Mouse (Mus musculus): ENCODE results near the gene Zfp575. TPM values are rescaled to one million over a fixed set of nuclear protein-coding genes. Genes with fewer than 3 reads are reported as not detected.

The Zfp575 gene
- polyA plus RNA-seq, 1 experiment from 2014 or later, result 2.1 TPM

DNA sequence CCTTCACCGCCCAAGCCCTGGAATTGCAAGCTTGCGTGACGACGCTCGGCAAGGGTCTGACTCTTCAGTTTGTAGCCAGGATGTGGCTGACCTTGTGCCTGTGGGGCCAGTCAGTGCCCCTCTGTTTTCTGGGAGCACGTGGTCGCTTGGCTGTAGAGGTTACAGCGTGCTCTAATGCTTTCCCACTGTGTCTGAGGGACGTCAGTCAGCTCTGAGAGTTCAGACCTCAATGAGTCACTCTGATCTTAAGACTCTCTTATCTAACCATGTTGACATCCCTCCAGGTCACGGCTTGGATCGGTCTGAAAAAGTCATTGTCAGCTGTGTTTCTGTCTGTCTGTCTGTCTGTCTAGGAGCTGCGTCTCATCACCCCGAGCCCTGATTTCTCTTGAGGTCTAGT is 27.4 kb upstream of the Zfp575 start:
- 70% methylated on average over 13 of the region's 13 CpGs for WGBS
- no peak for DNase-seq (ENCODE audit: low spot score)
- H3K4me3 ChIP-seq, result no peak overlapping the region
- peaks cover 69% of the 10 kb centered on the region for H3K27me3 ChIP-seq (replicated peaks; ENCODE audit: low read depth, poor library complexity, severe bottlenecking)
- peaks cover 26% of the 10 kb centered on the region for H3K4me1 ChIP-seq
- no peaks in the 10 kb centered on the region for H3K36me3 ChIP-seq (replicated peaks)
- peaks cover 2% of the 10 kb centered on the region; the same call in 1 of the 2 replicates for H3K9me3 ChIP-seq
- H3K27ac ChIP-seq (replicated peaks), result no peak overlapping the region

GRCm38 (mm10) chr7:24612308-24612910 is 25.0 kb upstream of the Zfp575 start:
- H3K36me3 ChIP-seq (replicated peaks), result no peaks in the 10 kb centered on the region
- peak; percentile 39 for DNase-seq (ENCODE audit: low spot score)
- 3% methylated on average over 27 of the region's 27 CpGs for WGBS
- no peak overlapping the region for H3K27ac ChIP-seq (replicated peaks)
- H3K4me1 ChIP-seq, result peaks cover 26% of the 10 kb centered on the region
- peak overlapping the region; percentile 43 for H3K4me3 ChIP-seq
- peaks cover 78% of the 10 kb centered on the region for H3K27me3 ChIP-seq (replicated peaks; ENCODE audit: low read depth, poor library complexity, severe bottlenecking)
- no peaks in the 10 kb centered on the region for H3K9me3 ChIP-seq

GRCm38 (mm10) chr7:24611709-24612108 is 24.3 kb upstream of the Zfp575 start:
- no peaks in the 10 kb centered on the region for H3K36me3 ChIP-seq (replicated peaks)
- peak overlapping the region; percentile 53 for H3K4me3 ChIP-seq
- peaks cover 72% of the 10 kb centered on the region for H3K27me3 ChIP-seq (replicated peaks; ENCODE audit: low read depth, poor library complexity, severe bottlenecking)
- no peaks in the 10 kb centered on the region for H3K9me3 ChIP-seq
- 12% methylated on average over 7 of the region's 7 CpGs for WGBS
- H3K4me1 ChIP-seq, result peaks cover 26% of the 10 kb centered on the region
- no peak overlapping the region for H3K27ac ChIP-seq (replicated peaks)
- DNase-seq (ENCODE audit: low spot score), result no peak

GRCm38 (mm10) chr7:24610879-24611494 is 23.5 kb upstream of the Zfp575 start:
- WGBS, result 1% methylated on average over 36 of the region's 36 CpGs
- DNase-seq (ENCODE audit: low spot score), result peak; percentile 80

DNA sequence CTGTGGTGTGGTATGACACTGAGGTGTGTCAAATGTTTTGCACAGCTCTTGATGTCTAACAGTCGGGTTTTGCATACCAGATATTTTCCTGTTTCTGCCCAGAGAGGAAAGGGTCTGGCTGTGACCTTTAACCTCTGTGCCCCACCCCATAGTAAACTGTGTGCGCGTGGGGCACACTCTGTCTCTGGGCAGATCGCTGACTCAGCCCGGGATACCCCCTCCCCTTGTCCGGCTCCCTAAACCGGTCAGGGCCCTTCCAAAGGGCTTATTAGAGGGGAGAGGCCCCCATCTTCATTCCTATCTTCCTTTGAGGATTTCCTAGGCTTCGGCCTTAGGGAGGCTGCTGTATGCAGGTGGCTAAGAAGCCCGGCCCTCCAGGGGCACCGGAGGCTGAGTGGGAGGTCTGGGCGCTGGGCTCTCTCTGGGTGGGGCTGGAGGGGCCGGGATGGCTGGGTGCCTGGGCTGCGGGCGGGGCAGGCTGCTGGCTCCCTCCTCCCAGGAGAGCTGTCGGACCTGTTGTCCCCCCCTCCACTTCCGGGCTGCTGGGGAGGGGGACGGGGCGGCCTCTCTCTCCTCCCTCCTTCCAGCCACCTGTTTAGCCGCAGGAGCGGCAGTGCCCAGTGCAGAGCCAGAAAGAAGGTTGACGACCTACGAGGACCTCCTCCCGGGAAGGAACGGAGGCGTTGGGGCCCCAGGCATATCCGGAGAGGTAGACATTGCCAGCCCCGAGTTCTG is 22.9 kb upstream of the Zfp575 start, which contains the start of gene Phldb3:
TSS of gene Phldb3 (plus strand) at position 620 of the 735 bp plus-strand sequence.
- H3K9me3 ChIP-seq, result no peaks in the 10 kb centered on the region
- H3K4me1 ChIP-seq, result peaks cover 26% of the 10 kb centered on the region
- H3K4me3 ChIP-seq, result peak within 1 kb of the TSS; percentile 53
- no peaks in the 10 kb centered on the region for H3K36me3 ChIP-seq (replicated peaks)
- 0 out of 2 replicates have a peak within 1 kb of the TSS, but pooled peaks have one; percentile 19 for H3K27ac ChIP-seq (replicated peaks)
- WGBS, result 2% methylated on average over 27 of the region's 27 CpGs
- peaks cover 70% of the 10 kb centered on the region for H3K27me3 ChIP-seq (replicated peaks; ENCODE audit: low read depth, poor library complexity, severe bottlenecking)
- peak; percentile 48 for DNase-seq (ENCODE audit: low spot score)

More at GRCm38 (mm10) chr7:24610879-24611494, 23.5 kb upstream of the Zfp575 start:
- Histone ChIP-seq H3K4me1 (peaks cover 26% of the 10 kb centered on the region), H3K27ac (replicated peaks) (0 out of 2 replicates have a peak overlapping the region, but pooled peaks have one; percentile 19), H3K27me3 (replicated peaks; ENCODE audit: low read depth, poor library complexity, severe bottlenecking) (peaks cover 70% of the 10 kb centered on the region), H3K4me3 (peak overlapping the region; percentile 53), H3K36me3 (replicated peaks) (no peaks in the 10 kb centered on the region), H3K9me3 (no peaks in the 10 kb centered on the region)

DNA sequence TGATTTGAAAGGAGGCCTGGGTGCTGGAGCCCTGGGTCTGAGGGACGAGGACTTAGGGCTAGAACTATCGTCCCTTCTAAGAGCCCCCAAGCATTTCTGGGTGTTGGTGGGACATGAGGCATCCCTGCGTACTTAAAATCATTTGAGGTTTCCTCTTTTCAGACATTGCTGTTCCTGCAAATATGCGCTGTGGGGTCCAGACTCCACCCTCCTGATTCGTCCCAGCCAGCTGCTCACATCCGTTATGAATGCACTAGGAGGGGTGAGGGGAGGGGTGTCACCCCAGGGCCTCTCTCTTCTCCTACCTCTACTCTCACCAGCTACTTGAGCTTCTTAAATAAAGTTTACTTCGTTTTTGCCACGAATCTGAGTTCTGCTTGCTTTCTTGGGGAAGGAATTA is 21.1 kb upstream of the Zfp575 start:
- Histone ChIP-seq H3K4me1 (peaks cover 26% of the 10 kb centered on the region), H3K27ac (replicated peaks) (no peak overlapping the region), H3K36me3 (replicated peaks) (no peaks in the 10 kb centered on the region), H3K27me3 (replicated peaks; ENCODE audit: low read depth, poor library complexity, severe bottlenecking) (peaks cover 55% of the 10 kb centered on the region), H3K4me3 (no peak overlapping the region), H3K9me3 (no peaks in the 10 kb centered on the region)
- WGBS, result 67% methylated on average over 8 of the region's 8 CpGs
- no peak for DNase-seq (ENCODE audit: low spot score)

DNA sequence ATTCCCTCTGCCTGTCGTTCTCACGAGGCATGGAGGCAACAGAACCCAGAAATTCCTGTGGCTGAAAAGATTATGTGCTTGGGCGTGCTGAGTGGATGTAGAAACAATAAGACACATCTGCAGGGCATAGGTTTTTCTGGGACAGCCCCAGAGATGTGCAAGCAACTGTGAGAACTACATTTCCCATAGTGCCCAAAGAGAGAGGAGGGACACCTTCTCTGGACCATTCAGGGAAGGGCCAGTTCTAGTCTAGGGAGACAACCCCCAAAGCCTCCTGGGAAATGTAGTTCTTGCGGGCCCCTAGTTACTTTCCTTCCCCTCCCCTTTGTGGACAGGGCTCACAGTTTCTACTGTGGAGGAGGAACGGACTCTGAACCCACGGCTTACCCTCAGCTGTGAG is 20.6 kb upstream of the Zfp575 start:
- peaks cover 25% of the 10 kb centered on the region for H3K4me1 ChIP-seq
- no peak overlapping the region for H3K4me3 ChIP-seq
- no peak overlapping the region for H3K27ac ChIP-seq (replicated peaks)
- WGBS, result 40% methylated on average over 6 of the region's 6 CpGs
- H3K27me3 ChIP-seq (replicated peaks; ENCODE audit: low read depth, poor library complexity, severe bottlenecking), result peaks cover 50% of the 10 kb centered on the region
- no peaks in the 10 kb centered on the region for H3K36me3 ChIP-seq (replicated peaks)
- no peaks in the 10 kb centered on the region for H3K9me3 ChIP-seq
- DNase-seq (ENCODE audit: low spot score), result no peak

DNA sequence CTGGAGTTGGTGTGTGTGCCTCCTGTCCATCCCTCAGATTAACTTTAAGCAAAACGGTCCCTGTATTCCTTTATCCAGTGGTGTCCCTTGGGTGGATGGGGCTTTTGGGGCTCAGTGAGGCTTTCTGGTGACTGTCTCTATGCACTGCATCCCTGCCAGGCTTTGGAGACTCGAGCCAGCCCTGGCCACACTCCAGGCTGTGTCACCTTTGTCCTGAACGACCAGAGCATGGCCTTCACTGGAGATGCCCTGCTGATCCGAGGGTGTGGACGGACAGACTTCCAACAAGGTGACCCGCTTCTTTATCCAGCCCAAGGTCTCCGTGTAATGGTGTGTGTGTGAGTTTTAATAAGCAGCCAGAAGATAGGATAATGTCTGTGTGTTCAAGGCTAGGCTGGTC is 18.6 kb upstream of the Zfp575 start:
- no peak for DNase-seq (ENCODE audit: low spot score)
- Histone ChIP-seq H3K4me3 (no peak overlapping the region), H3K36me3 (replicated peaks) (no peaks in the 10 kb centered on the region), H3K27ac (replicated peaks) (no peak overlapping the region), H3K4me1 (peaks cover 13% of the 10 kb centered on the region), H3K9me3 (no peaks in the 10 kb centered on the region), H3K27me3 (replicated peaks; ENCODE audit: low read depth, poor library complexity, severe bottlenecking) (peaks cover 30% of the 10 kb centered on the region)
- 78% methylated on average over 7 of the region's 7 CpGs for WGBS

DNA sequence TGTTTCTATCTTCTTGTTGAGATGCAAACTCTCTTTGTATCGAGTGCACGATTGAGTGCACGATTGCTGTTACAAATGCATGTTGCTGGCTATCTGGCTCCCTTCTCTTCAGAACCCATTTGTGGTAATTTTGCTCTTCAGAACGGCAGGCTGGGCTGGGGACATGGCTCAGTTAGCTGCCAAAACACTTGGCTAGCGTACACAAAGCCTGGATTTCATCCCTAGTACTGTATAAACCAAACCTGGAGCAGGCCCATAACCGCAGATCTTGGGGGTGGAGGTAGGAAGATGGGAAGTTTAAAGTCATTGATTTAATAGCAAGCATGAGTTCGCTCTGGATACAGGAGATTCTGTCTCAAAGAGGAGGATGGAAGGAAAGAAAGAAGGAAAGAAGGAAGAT is 18.1 kb upstream of the Zfp575 start:
- no peak for DNase-seq (ENCODE audit: low spot score)
- Histone ChIP-seq H3K4me1 (peaks cover 9% of the 10 kb centered on the region), H3K9me3 (no peaks in the 10 kb centered on the region), H3K4me3 (no peak overlapping the region), H3K36me3 (replicated peaks) (no peaks in the 10 kb centered on the region), H3K27me3 (replicated peaks; ENCODE audit: low read depth, poor library complexity, severe bottlenecking) (peaks cover 25% of the 10 kb centered on the region), H3K27ac (replicated peaks) (no peak overlapping the region)
- 87% methylated on average over 7 of the region's 7 CpGs for WGBS

- WGBS, result 7% methylated on average over 13 of the region's 13 CpGs
Observed at GRCm38 (mm10) chr7:24600941-24601597, 13.6 kb upstream of the Zfp575 start.

DNA sequence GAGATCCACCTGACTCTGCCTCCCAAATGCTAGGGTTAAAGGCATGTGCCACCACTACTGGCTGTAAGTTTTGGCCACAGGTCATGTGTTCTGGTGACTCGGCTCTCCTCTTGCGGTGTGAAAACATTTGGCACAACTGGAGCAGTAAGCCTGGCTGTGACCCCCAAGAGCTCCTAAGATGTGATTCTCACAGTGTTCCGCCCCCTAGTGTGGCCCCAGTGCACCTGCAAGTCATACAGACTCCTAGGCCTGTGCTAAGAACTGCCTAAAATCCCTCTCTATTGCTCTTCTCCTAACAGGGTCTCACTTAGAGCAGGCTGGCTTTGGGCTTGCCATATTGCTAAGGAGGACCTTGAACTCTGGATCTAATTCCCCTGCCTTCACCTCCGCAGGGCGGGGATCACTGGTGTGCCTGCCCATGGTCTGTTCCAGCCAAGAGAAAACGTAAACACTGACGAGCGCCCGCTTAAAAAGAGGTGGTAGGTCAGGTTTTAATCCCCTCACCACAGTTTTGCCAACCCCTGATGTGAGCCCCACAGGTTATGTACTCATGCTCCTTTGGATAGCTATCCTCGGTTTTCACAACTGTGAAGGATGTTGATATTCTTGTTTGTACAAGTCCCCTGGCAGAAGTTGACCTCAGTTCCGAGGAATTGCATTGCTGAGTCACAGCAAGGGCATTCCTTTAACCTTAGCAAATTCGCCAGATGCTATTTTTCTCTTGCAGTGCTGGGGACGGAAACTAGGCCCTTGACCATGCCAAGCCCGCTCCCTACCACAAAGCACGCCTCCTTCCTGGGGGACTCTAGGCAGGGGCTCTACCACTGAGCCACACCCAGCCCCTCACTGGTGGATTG is 12.0 kb upstream of the Zfp575 start:
- peaks cover 12% of the 10 kb centered on the region for H3K4me1 ChIP-seq
- peaks cover 21% of the 10 kb centered on the region for H3K27me3 ChIP-seq (replicated peaks; ENCODE audit: low read depth, poor library complexity, severe bottlenecking)
- H3K9me3 ChIP-seq, result no peaks in the 10 kb centered on the region
- 69% methylated on average over 15 of the region's 15 CpGs for WGBS
- no peak overlapping the region for H3K27ac ChIP-seq (replicated peaks)
- no peak overlapping the region for H3K4me3 ChIP-seq
- no peaks in the 10 kb centered on the region for H3K36me3 ChIP-seq (replicated peaks)
- no peak for DNase-seq (ENCODE audit: low spot score)

More at GRCm38 (mm10) chr7:24600941-24601597, 13.6 kb upstream of the Zfp575 start:
- 0 out of 2 replicates have a peak, but pooled peaks cover 3% of the 10 kb centered on the region for H3K4me1 ChIP-seq
- DNase-seq (ENCODE audit: low spot score), result peak; percentile 93
- H3K36me3 ChIP-seq (replicated peaks), result no peaks in the 10 kb centered on the region
- peaks cover 5% of the 10 kb centered on the region for H3K27me3 ChIP-seq (replicated peaks; ENCODE audit: low read depth, poor library complexity, severe bottlenecking)
- no peak overlapping the region; the same call in 1 of the 2 replicates for H3K27ac ChIP-seq (replicated peaks)
- H3K4me3 ChIP-seq, result peak overlapping the region; percentile 36; the same call in 1 of the 2 replicates
- H3K9me3 ChIP-seq, result no peaks in the 10 kb centered on the region
